Mouse (Mus musculus): ENCODE results near the gene Ica1.

- TF ChIP-seq CTCF (IDR thresholded peaks at IDR 0.05; ENCODE audit: borderline replicate concordance, control insufficient read depth, extremely low read depth, insufficient read depth, low read length, poor library complexity) (no peak), POLR2A (IDR thresholded peaks at IDR 0.05; ENCODE audit: control insufficient read depth, extremely low read depth, insufficient read depth, low read length, poor library complexity) (no peak)
Measured at GRCm38 (mm10) chr6:8780618-8781017, 2.3 kb upstream of the Ica1 start.

All from thymus, adult 2 months (tissue).